Mouse (Mus musculus) testis, adult 2 months (tissue): ENCODE measurements around the gene Rpp25l.
"Not testable (repeated sequence)": the region's sequence is repeated elsewhere in the genome, so short reads cannot be mapped to it uniquely, and the experiment has no call there.

Experiments
- CTCF ChIP-seq: fragments of 200-500 bp; IDR thresholded peaks from 2 replicates; pipeline ENCODE4 v1.5.1; 2012; ENCODE audit warnings: low read depth, mild to moderate bottlenecking, inconsistent platforms, low read length, moderate library complexity; ENCODE audit not compliant: control insufficient read depth, insufficient read depth, insufficient replicate concordance
- POLR2A ChIP-seq: fragments of 200-500 bp; IDR thresholded peaks from 2 replicates; pipeline ENCODE4 v1.6.1; 2012; ENCODE audit warnings: low read depth, mild to moderate bottlenecking, inconsistent platforms, low read length, moderate library complexity; ENCODE audit not compliant: control insufficient read depth

- TF ChIP-seq POLR2A, CTCF: not testable (repeated sequence)
These were observed 24.8 kb downstream of the Rpp25l start for GRCm38 (mm10) chr4:41688562-41688961.
